Mouse (Mus musculus): ENCODE data around the gene Magi1.
"Not testable (repeated sequence)": the region's sequence is repeated elsewhere in the genome, so short reads cannot be mapped to it uniquely, and the experiment has no call there.

The Magi1 gene

DNA sequence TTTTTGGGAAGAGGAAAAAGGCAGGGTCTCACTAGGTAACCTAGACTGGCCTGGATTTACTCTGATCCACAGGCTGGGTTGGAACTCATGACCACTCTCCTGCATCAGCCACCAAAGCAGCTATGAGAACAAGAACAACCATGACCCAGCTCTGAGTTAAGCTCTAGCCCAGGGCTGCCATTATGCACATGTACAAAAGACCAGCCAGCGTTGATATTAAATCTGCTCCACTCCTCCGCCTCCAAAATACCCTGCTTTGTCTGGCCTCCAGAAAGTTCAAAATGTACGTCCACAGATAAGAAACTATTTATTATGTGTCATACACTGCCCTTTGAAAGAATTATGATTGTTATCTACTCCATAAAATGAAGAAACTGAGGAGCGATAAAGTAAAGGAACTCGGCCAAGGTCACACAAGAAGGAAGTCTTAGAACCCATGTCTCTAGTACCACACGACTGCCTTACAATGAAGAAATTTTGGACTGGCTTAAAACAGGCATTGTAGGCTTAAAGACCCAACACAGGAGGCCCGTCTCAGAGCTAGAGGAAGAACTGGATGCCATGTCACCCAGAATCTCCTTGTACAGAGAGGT is 223.0 kb downstream of the Magi1 start:
- DNase-seq (ENCODE audit: low spot score) = no peak

DNA sequence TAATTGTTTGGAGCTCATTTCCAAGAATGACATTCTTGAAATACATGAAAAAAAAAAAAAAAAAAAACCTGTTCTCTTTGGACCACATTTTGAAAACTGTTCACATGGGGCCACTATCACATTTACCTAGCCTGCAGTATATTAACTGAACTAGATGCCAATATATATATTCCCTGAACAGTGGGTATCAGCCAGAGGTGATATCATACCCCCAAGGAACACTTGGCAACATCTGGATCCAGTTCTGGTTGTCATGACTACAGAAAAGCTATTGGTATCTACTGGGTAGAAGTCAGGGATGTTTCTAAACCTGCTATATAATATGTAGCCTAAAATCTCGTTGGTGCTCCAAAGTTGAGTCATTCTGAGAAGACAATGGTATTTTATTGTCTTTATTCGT is 224.6 kb downstream of the Magi1 start:
- DNase-seq (ENCODE audit: low spot score) = no peak

GRCm38 (mm10) chr6:94053920-94054319 is 229.8 kb downstream of the Magi1 start:
- no peak for DNase-seq (ENCODE audit: low spot score)

- DNase-seq (ENCODE audit: low spot score) = no peak
Observed at GRCm38 (mm10) chr6:94045180-94045579, 238.5 kb downstream of the Magi1 start.

- no peak for DNase-seq (ENCODE audit: low spot score)
Observed at GRCm38 (mm10) chr6:94043461-94043860, 240.3 kb downstream of the Magi1 start.

DNA sequence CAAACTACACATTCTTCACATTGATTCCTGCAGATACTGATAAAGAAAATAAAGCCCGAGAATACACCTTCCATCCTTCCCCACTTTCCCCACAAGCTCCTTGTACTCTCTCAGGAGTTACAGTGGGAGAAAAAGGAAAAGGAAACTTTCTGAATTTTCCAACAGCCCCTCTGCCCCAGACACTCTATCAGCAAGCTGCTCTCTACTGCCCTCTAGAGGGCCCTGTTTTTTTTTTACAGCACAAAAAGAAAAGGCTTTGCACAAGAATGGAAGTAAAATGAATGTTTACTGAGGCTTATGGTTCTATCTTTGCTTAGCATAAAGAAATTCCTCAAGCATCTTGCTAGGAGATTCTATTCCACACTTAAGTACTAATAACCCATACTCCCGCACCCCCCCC is 243.6 kb downstream of the Magi1 start:
- DNase-seq (ENCODE audit: low spot score) = peak; percentile 10

DNA sequence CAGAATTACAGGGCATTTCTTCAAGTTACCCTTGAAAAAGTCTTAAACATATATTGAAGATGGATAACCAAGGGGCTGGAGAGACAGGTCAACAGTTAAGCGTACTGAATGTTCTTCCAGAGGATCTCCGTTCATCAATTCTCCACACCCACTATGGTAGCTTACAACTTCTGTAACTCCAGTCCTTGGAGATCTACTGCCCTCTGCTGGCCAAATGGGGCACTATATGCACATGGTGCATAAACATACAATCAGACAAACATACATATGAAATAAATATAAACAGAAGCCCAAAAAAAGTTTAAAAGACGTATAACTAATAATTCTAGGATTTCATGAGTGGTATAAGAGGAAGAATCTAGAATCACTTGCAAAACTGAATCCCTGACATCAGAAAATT is 244.8 kb downstream of the Magi1 start:
- no peak for DNase-seq (ENCODE audit: low spot score)

GRCm38 (mm10) chr6:94036554-94036953 is 247.2 kb downstream of the Magi1 start:
- no peak for DNase-seq (ENCODE audit: low spot score)

- DNase-seq (ENCODE audit: low spot score) = no peak
Observed at GRCm38 (mm10) chr6:94026361-94026760, 257.4 kb downstream of the Magi1 start.

DNA sequence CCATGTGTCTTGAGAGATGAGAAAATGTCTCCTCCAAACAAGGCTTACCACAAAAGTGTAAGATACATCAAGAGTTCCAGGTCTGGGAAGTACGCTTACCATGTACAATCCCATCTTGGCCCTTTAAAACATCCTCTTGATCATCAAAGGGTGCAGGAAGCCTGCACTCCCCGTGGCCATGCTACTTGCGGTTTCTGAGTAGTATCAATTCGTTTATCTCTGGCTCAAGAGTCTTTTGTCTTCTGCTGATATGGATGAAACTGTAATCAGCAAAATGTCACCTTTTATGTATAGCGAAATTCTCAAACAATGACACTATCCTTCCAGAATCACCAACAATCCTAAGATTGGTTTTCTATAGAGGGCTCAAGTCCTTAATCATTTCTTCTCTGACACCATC is 261.3 kb downstream of the Magi1 start:
- no peak for DNase-seq (ENCODE audit: low spot score)

DNA sequence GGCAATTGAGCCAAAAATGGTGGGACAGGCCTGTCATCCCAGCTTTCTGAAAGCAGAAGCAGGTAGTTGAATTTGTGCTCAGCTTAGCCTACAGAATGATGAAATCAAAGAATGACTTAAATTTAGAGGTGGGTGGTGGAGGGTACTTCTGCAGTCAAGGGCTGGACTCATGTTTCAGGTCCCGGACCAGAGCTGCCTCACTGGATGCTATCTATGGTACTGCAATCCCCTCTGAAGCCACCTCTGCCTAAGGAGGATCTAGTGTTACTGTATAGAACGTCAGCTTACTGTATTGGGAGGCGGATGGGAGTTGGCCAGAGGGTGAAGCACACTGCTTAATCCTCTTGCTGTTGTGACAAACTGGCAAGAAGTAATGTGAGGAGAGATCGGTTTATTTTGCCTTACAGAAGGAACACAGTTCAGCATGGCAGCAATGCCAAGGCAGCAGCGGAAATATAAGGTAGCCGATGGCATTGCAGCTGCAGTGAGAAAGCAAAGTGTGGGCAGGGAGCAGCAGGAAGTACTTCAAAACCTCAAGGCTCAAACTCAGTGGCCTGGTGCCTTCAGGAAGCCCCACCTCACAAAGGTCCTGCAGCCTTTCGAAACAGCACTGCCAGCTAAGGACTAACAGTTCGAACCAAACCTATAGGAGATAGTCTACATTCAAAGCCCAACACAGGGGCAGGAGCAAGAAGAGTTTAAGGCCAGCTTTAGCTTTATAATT is 262.3 kb downstream of the Magi1 start:
- DNase-seq (ENCODE audit: low spot score) = no peak

DNA sequence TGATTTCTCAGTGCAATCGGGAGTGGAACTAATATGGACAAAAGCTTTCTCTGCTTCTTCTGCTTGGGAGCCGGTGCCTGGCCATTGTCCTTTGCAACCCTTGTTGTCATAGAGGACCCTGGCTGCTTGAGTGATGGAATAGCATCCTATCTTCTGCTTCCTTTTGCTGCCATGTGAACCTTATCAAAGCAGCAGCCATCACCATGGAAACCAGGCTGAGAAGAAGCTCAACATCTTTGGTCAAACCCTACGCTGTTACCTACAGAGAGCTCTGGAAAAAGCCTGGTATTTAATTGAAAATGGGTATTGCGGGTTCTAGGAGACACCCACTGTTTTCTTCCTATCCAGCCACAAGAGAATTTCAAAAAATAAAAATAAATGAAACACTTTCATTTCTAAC is 263.2 kb downstream of the Magi1 start:
- no peak for DNase-seq (ENCODE audit: low spot score)

DNA sequence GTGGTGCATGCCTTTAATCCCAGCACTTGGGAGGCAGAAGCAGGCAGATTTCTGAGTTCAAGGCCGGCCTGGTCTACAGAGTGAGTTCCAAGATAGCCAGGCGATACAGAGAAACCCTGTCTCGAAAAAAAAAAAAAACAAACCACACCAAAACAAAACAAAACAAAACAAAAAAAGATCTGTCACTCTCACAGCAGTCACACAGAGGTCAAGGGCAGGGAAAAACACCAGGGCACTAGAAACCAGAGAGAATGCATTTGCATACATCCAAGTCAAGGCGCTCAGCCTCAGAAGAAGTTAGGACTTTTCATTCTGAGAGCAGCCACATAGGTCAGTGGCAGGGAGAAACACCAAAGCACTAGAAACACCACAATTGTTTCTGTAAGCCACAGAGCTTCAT is 263.8 kb downstream of the Magi1 start:
- DNase-seq (ENCODE audit: low spot score) = no peak

- DNase-seq (ENCODE audit: low spot score) = no peak
Observed at GRCm38 (mm10) chr6:94013761-94014160, 270.0 kb downstream of the Magi1 start.

GRCm38 (mm10) chr6:94011947-94012346 is 271.8 kb downstream of the Magi1 start:
- DNase-seq (ENCODE audit: low spot score) = no peak

- DNase-seq (ENCODE audit: low spot score) = no peak
Observed at GRCm38 (mm10) chr6:94011521-94011920, 272.2 kb downstream of the Magi1 start.

GRCm38 (mm10) chr6:94008577-94008976 is 275.1 kb downstream of the Magi1 start:
- no peak for DNase-seq (ENCODE audit: low spot score)

GRCm38 (mm10) chr6:94003586-94003985 is 280.1 kb downstream of the Magi1 start:
- DNase-seq (ENCODE audit: low spot score) = not testable (repeated sequence)

DNA sequence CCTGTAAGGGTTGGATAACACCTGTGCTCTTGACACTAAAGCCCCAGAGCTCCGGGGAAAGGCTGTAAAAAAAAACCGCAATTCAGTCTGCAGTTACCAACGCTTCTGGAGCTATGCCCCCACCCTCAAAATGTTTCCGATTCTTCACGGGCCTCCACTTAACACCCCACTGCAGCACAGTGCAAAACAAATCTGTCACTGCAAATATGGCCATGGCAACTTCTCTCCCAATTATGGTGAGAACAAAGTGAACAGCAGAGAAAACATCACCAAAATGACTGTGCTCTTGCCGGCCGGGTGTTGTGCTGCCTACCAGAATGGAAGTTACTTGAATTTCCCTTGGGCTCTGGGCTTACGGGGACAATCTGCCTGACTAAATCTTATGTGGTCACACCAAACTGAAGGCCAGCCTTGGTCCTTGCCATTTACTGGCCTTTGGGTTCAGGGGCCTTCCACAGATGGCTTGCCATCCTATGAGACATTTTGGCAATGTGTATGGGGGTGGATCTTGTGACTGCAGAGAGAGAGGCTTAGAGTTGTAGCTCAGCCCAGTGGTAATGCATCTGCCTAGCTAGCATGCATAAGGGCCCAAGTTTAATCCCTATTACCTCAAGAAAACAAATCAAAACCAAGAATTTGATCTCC is 286.8 kb downstream of the Magi1 start:
- DNase-seq (ENCODE audit: low spot score) = no peak

GRCm38 (mm10) chr6:93987561-93987960 is 296.2 kb downstream of the Magi1 start:
- DNase-seq (ENCODE audit: low spot score) = no peak

DNA sequence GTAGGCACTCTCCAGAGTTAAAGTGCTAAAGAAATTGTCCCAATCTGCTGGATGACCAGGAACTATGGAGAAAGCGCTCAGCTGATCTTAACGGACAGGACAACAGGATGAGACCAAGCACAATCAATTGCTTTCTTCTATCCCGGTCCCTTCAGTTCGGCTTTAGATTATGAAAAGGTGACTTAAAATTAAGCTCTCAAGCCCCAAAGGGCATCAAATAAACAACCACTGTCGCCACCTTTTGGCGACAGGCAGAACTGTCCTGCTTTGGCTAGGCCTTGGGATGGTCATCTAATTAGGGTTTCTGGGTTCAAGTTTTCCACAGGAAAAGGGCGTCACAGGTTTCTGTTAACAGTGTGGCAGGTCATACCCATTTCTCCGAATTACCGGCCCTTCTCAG is 298.6 kb downstream of the Magi1 start:
- DNase-seq (ENCODE audit: low spot score) = peak; percentile 3

- no peak for DNase-seq (ENCODE audit: low spot score)
Observed at GRCm38 (mm10) chr6:93983551-93983950, 300.2 kb downstream of the Magi1 start.

DNA sequence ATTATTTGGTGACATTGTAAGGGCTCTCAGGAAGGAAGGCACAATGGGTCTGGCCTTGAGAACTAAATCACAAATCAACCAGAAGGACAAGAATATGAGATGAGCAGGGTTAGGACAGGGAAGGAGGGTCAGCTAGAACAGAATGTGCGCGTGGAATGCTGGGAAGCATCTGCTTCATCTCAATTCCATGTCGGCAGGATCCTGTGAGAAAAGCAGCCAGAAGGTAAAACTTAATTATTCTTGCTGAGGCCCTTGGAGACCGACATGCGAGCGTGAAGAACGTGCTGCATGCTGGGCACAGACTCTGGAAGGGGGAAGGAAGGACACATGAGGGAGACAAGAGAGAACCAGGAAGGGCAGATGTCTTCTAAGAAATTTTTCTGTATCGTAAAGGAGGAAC is 302.5 kb downstream of the Magi1 start:
- DNase-seq (ENCODE audit: low spot score) = no peak

DNA sequence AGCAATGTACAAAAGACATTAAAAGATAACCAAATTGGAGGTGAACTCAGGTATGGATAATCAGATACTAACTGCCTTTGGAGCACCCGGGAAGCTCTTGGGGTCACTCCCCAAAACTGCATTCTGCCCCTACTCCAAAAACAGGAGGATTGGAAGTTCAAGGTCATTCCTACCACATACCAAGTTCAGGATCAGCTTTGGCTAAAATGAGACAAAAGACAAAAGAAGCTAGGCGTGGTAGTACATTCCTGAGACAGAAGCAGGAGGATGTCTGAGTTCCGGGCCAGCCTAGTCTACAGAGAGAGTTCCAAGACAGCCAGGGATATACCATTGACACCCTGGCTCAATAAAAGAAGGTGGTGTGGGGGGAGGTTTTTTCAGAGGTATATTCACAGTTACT is 304.5 kb downstream of the Magi1 start:
- DNase-seq (ENCODE audit: low spot score) = no peak

All from c-Kit-positive CD71-positive TER-119-positive erythroid progenitor cells, embryonic 14.5 days (primary cell).